Mouse (Mus musculus): ENCODE measurements around the gene Gadl1. TPM values are rescaled to one million over a fixed set of nuclear protein-coding genes. Genes with fewer than 3 reads are reported as not detected.

Gene Gadl1
- total and polyA plus RNA-seq, 3 experiments = 0.06 to 0.08 TPM; not detected in 1

- TF ChIP-seq MAX (IDR thresholded peaks at IDR 0.05; ENCODE audit: low read length) = no peak
- no peak for TF ChIP-seq JUND (IDR thresholded peaks at IDR 0.05; ENCODE audit: low read depth, low read length)
- no peak for TF ChIP-seq CHD1 (IDR thresholded peaks at IDR 0.05; ENCODE audit: low read depth, low read length)
- TF ChIP-seq NELFE (IDR thresholded peaks at IDR 0.05; ENCODE audit: low read depth, low read length) = no peak
Measured at GRCm38 (mm10) chr9:116018586-116018985, 109.3 kb downstream of the Gadl1 start (continued).

- DNase-seq (ENCODE audit: low read depth, low spot score) = no peak
- Histone ChIP-seq H3K79me2 (ENCODE audit: control insufficient read depth, insufficient read depth, low read length, poor library complexity) (no peaks in the 10 kb centered on the region), H3K4me3 (ENCODE audit: control insufficient read depth in 1 of 2, insufficient read depth in 1 of 2, low read depth in 2 of 2, low read length in 2 of 2) (no peak overlapping the region), H3K4me1 (ENCODE audit: control insufficient read depth in 1 of 2, insufficient read depth in 2 of 2, low read length in 2 of 2) (no peaks in the 10 kb centered on the region), H3K27me3 (ENCODE audit: control insufficient read depth in 1 of 2, insufficient read depth in 2 of 2, low read length in 2 of 2) (no peaks in the 10 kb centered on the region), H3K9ac (ENCODE audit: control insufficient read depth, low read depth, low read length, poor library complexity, severe bottlenecking) (no peak overlapping the region), H3K9me3 (replicated peaks; ENCODE audit: insufficient read depth, low read length) (no peaks in the 10 kb centered on the region), H3K27ac (ENCODE audit: control insufficient read depth, low read depth, low read length) (no peak overlapping the region), H3K36me3 (ENCODE audit: control insufficient read depth in 1 of 2, insufficient read depth in 2 of 2, low read length in 2 of 2) (no peaks in the 10 kb centered on the region)
- TF ChIP-seq POLR2A (IDR thresholded peaks at IDR 0.05; ENCODE audit: control insufficient read depth in 1 of 2, insufficient read depth in 1 of 2, low read depth in 1 of 2, low read length in 2 of 2, poor library complexity in 1 of 2) = no peak
- TF ChIP-seq MAX (IDR thresholded peaks at IDR 0.05; ENCODE audit: low read length) = no peak
- no peak for TF ChIP-seq ZMIZ1 (IDR thresholded peaks at IDR 0.05; ENCODE audit: low read depth, low read length)
- no peak for TF ChIP-seq E2F4 (IDR thresholded peaks at IDR 0.05; ENCODE audit: borderline replicate concordance, low read depth, low read length)
- TF ChIP-seq ZC3H11A (IDR thresholded peaks at IDR 0.05; ENCODE audit: low read depth, low read length) = no peak
- no peak for TF ChIP-seq KAT2A (conservative IDR thresholded peaks at IDR 0.05; ENCODE audit: low read depth, low read length)
- no peak for TF ChIP-seq TAL1 (IDR thresholded peaks at IDR 0.05; ENCODE audit: low read length)
- TF ChIP-seq UBTF (IDR thresholded peaks at IDR 0.05; ENCODE audit: borderline replicate concordance, insufficient read depth, low read depth, low read length) = no peak
- no peak for TF ChIP-seq RCOR1 (IDR thresholded peaks at IDR 0.05; ENCODE audit: low read depth, low read length)
- TF ChIP-seq GATA1 (IDR thresholded peaks at IDR 0.05; ENCODE audit: low read depth, low read length) = no peak
- TF ChIP-seq CHD2 (IDR thresholded peaks at IDR 0.05; ENCODE audit: low read length) = no peak
- TF ChIP-seq ETS1 (IDR thresholded peaks at IDR 0.05; ENCODE audit: low read depth, low read length) = no peak
- no peak for TF ChIP-seq TBP (IDR thresholded peaks at IDR 0.05; ENCODE audit: low read depth, low read length)
- no peak for TF ChIP-seq BHLHE40 (IDR thresholded peaks at IDR 0.05; ENCODE audit: borderline replicate concordance, low read depth, low read length)
- TF ChIP-seq EP300 (IDR thresholded peaks at IDR 0.05; ENCODE audit: low read depth in 1 of 2, low read length in 2 of 2) = no peak
- no peak for TF ChIP-seq ELF1 (IDR thresholded peaks at IDR 0.05; ENCODE audit: low read depth, low read length)
- no peak for TF ChIP-seq MXI1 (IDR thresholded peaks at IDR 0.05; ENCODE audit: low read depth, low read length)
- no peak for TF ChIP-seq MEF2A (IDR thresholded peaks at IDR 0.05; ENCODE audit: extremely low read depth, insufficient replicate concordance, low read depth, low read length, poor library complexity, severe bottlenecking)
Measured at GRCm38 (mm10) chr9:116025371-116025770, 116.1 kb downstream of the Gadl1 start.
